Mouse (Mus musculus) thymus, postnatal 4 days (tissue): ENCODE measurements around the gene Vezt.

Experiments
- DNase-seq: peaks from one replicate; pipeline ENCODE4 v3.0.0; 2021

The Vezt gene

GRCm38 (mm10) chr10:93949921-93950320 is 85.7 kb downstream of the Vezt start:
- DNase-seq = no peak

GRCm38 (mm10) chr10:93945843-93946499 is 89.6 kb downstream of the Vezt start:
- no peak for DNase-seq

GRCm38 (mm10) chr10:93945364-93945763 is 90.3 kb downstream of the Vezt start:
- no peak for DNase-seq

- DNase-seq = no peak
These were observed 91.4 kb downstream of the Vezt start for GRCm38 (mm10) chr10:93944241-93944640.

- DNase-seq = no peak
These were observed 95.3 kb downstream of the Vezt start for GRCm38 (mm10) chr10:93940279-93940678.

- DNase-seq = no peak
These were observed 95.9 kb downstream of the Vezt start for GRCm38 (mm10) chr10:93939676-93940075.

- DNase-seq = peak; percentile 70
These were observed 96.8 kb downstream of the Vezt start for GRCm38 (mm10) chr10:93938844-93939271.

- peak; percentile 28 for DNase-seq
These were observed 101.6 kb downstream of the Vezt start for GRCm38 (mm10) chr10:93933980-93934379.

GRCm38 (mm10) chr10:93932861-93933260 is 102.8 kb downstream of the Vezt start:
- DNase-seq = peak; percentile 69

- peak; percentile 49 for DNase-seq
These were observed 103.6 kb downstream of the Vezt start for GRCm38 (mm10) chr10:93932020-93932419.

- no peak for DNase-seq
These were observed 104.2 kb downstream of the Vezt start for GRCm38 (mm10) chr10:93931431-93931830.

- peak; percentile 25 for DNase-seq
These were observed 105.3 kb downstream of the Vezt start for GRCm38 (mm10) chr10:93930236-93930824.

- no peak for DNase-seq
These were observed 111.0 kb downstream of the Vezt start for GRCm38 (mm10) chr10:93924666-93925065.

- DNase-seq = no peak
These were observed 114.5 kb downstream of the Vezt start for GRCm38 (mm10) chr10:93921160-93921559.

- DNase-seq = no peak
These were observed 116.4 kb downstream of the Vezt start for GRCm38 (mm10) chr10:93919227-93919626.

- DNase-seq = no peak
These were observed 116.9 kb downstream of the Vezt start for GRCm38 (mm10) chr10:93918701-93919100.

GRCm38 (mm10) chr10:93918087-93918486 is 117.5 kb downstream of the Vezt start:
- no peak for DNase-seq

GRCm38 (mm10) chr10:93916778-93917177 is 118.8 kb downstream of the Vezt start:
- DNase-seq = peak; percentile 55

GRCm38 (mm10) chr10:93915531-93916275 is 119.9 kb downstream of the Vezt start:
- peak; percentile 50 for DNase-seq

GRCm38 (mm10) chr10:93913525-93913924 is 122.1 kb downstream of the Vezt start:
- no peak for DNase-seq

- DNase-seq = no peak
These were observed 122.7 kb downstream of the Vezt start for GRCm38 (mm10) chr10:93912917-93913316.

GRCm38 (mm10) chr10:93912136-93912855 is 123.3 kb downstream of the Vezt start:
- DNase-seq = no peak

GRCm38 (mm10) chr10:93911326-93911725 is 124.3 kb downstream of the Vezt start:
- no peak for DNase-seq
